Mouse (Mus musculus) frontal cortex, postnatal 36 days (tissue): ENCODE data around the gene Ctbp1.

ENCODE experiments used
- DNase-seq, 2 experiments: peaks; one replicate each; pipeline ENCODE4 v3.0.0; 2022; ENCODE audit warnings: low spot score in 2 of 2

Ctbp1 gene

GRCm38 (mm10) chr5:33210515-33210914, 64.3 kb downstream of the Ctbp1 start:
- DNase-seq, result no peak

- no peak for DNase-seq
Observed at GRCm38 (mm10) chr5:33208533-33209245, 66.1 kb downstream of the Ctbp1 start.

- DNase-seq, result no peak
Observed at GRCm38 (mm10) chr5:33207136-33207535, 67.7 kb downstream of the Ctbp1 start.

- DNase-seq, result no peak
Observed at GRCm38 (mm10) chr5:33206328-33206727, 68.5 kb downstream of the Ctbp1 start.

GRCm38 (mm10) chr5:33204284-33204683, 70.5 kb downstream of the Ctbp1 start:
- DNase-seq, result no peak

- peak; percentile 76 to 81 for DNase-seq
Observed at GRCm38 (mm10) chr5:33203691-33204242, 71.0 kb downstream of the Ctbp1 start.

GRCm38 (mm10) chr5:33203171-33203565, 71.6 kb downstream of the Ctbp1 start:
- DNase-seq, result no peak

GRCm38 (mm10) chr5:33202516-33203170, 72.2 kb downstream of the Ctbp1 start:
- DNase-seq, result no peak

- DNase-seq, result no peak
Observed at GRCm38 (mm10) chr5:33201697-33202096, 73.1 kb downstream of the Ctbp1 start.

GRCm38 (mm10) chr5:33200071-33200470, 74.7 kb downstream of the Ctbp1 start:
- no peak for DNase-seq
